Mouse (Mus musculus) ES-Bruce4 (cell line): ENCODE data around the gene Rsph3a.
"Not testable (repeated sequence)": the region's sequence is repeated elsewhere in the genome, so short reads cannot be mapped to it uniquely, and the experiment has no call there.

Experiments
- CTCF ChIP-seq: IDR thresholded peaks from one replicate; pipeline ENCODE4 v1.8.1; 2011; ENCODE audit warnings: low read depth, low read length
- EP300 ChIP-seq: IDR thresholded peaks from 2 replicates; pipeline ENCODE4 v1.6.1; 2011; ENCODE audit warnings: low read depth, low read length; ENCODE audit not compliant: insufficient read depth
- POLR2A ChIP-seq: IDR thresholded peaks from one replicate; pipeline ENCODE4 v1.8.1; 2011; ENCODE audit warnings: low read length; ENCODE audit not compliant: insufficient read depth

DNA sequence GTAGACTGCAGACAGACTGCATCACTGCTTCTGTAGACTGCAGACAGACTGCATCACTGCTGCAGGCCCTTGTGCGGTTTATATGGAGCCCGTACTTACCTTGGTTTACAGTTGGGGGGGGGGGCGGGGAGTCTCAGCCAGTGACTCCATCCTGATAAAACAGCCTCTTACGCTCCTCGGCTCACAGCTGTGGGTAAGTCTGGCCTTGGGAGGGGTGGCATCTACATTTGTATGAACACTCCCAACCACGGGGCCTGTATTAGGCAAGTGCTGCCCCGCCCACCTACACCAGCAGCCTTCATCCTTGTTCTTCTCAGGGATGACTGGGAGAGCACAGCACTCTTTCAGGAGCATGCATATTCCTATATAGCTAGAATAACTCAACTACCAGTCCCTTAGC lies 41.6 kb downstream of the Rsph3a start:
- not testable (repeated sequence) for TF ChIP-seq CTCF, POLR2A, EP300
